Mouse (Mus musculus) urinary bladder, postnatal 25 days (tissue): Measurements from ENCODE around the gene Shq1.

ENCODE experiments used
- DNase-seq: peaks from one replicate; pipeline ENCODE4 v3.0.0; 2022; ENCODE audit warnings: low spot score

Shq1 gene

DNA sequence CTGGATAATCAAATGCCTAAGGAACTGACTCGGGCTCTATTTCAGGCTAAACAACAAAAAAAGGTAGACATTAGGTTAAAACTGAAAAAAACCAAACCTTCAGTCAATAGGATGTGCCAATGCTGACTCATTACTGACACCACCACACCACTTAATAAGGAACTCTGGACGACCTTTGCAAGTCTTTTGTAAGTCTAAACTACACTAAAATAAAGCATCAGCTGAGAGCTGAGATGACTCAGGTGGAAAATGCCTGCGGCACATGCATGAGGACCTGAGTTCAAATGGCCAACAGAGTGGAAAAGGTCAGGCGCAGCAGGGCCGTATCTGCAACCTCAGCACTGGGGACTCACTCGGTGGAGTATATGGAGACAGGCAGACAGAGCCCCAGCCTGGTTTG, 69.3 kb downstream of the Shq1 start:
- no peak for DNase-seq

DNA sequence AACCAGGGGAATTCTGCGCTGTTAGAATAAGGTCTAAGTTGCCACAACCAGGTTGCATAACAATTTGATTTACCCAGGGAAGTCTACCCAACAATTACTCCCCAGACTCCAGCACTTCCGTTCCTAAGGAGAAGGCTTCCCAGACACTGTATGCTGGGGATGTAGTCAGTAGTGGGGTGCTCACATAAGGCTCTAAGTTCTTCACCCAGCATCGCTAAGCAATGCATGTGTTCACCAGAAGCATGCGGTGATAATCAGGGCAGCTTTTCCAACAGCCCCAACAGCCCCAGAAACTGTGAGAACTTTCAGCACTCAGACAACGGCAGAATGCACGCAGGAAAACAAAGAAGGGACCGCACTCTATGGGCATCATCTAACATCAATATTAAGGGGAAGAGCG, 77.1 kb downstream of the Shq1 start:
- DNase-seq: no peak

GRCm38 (mm10) chr6:100592991-100593390, 78.0 kb downstream of the Shq1 start:
- DNase-seq: no peak

DNA sequence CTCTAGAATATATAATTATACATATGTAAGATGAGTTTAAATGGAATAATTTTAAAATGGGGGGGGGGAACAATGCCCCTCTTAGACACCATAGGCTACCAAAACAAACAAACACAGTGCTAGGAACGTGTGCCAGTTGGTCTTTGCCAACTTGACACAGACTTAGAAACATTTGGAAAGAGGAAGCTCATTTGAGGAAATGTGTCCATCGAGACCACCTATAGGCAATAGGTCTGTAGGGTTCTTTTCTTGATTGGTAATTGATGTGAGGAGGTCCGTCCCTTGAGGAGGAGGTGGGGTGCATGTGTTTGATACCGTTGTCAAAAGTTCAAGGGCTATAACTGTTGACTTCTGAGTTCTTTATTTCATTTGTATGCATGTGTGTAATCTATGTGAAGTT, 80.4 kb downstream of the Shq1 start:
- no peak for DNase-seq

DNA sequence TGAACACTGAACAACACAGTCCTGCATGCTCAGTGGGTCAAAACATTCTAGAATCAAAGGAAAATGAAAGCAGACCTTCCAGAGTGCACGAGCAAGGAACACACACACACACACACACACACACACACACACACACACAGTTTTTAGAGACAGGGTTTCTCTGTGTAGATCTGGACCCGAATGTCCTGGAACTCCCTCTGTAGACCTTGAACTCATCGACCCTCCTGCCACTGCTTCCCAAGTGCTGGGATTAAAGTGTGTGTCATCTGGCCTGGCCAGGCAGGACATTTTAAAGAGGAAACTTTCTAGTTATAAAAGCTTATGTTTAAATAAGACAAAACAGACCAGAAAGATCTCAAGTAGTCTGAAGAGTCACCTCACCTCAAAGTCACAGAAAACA, 82.1 kb downstream of the Shq1 start:
- DNase-seq: no peak

DNA sequence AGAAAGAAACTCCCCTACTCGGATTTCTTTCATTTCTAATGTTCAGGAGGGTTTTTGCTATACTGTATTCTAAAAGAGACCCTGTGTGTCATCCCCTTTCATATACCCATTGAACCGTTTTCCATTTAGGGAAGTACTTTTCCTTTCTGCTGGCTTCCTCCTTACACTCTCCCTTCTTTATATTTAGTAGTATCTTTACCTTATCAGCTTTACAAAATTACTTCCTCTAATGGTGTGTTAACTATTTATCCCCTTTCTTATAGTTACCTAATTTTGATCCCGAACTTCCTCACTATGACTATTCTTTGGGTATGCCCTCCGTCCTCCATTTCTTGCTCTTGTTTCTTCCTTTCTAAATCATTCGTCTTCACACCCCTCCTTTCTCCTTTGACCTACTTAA, 84.2 kb downstream of the Shq1 start:
- DNase-seq: no peak

DNA sequence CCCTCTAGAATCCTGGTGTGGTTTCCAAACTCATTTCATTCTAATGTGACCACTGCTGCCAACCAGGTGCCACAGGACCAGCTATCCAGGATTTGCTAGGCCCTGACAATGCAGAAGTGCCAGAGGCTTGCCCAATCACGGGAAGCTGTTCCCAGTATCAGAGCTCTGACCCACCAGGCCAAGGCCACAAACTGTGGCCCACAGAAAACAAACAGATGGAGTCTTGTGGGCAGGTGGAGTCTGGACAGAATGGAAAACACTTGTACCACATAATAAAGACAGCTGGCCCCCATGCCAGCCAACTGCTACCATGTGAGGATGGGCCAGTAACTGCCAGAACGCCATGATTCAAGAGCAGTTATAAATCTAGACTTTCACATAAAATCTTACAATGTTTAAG, 89.0 kb downstream of the Shq1 start:
- DNase-seq: no peak

DNA sequence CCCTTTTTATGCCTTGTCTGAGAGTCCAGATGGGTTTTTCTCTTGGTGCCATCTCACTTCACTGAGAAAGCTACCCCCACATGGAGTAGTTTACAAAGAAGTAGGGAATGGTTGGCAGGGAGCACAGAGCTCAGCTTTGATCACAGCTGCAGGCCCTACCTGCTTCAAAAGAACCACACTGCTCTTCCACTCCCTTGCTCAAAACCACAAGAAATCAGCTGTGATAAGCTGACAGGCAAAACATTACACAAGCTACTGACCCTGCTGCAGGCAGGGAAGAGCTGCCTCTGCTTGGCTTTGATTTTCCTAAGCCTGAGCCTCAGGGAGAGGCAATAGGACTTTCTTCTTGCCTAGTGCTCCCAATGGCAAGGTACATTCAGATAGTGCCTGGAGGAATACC, 89.9 kb downstream of the Shq1 start:
- DNase-seq: no peak

GRCm38 (mm10) chr6:100577590-100577989, 93.4 kb downstream of the Shq1 start:
- DNase-seq: no peak

GRCm38 (mm10) chr6:100576171-100576570, 94.8 kb downstream of the Shq1 start:
- DNase-seq: no peak

- no peak for DNase-seq
Observed at GRCm38 (mm10) chr6:100566774-100567173, 104.2 kb downstream of the Shq1 start.

DNA sequence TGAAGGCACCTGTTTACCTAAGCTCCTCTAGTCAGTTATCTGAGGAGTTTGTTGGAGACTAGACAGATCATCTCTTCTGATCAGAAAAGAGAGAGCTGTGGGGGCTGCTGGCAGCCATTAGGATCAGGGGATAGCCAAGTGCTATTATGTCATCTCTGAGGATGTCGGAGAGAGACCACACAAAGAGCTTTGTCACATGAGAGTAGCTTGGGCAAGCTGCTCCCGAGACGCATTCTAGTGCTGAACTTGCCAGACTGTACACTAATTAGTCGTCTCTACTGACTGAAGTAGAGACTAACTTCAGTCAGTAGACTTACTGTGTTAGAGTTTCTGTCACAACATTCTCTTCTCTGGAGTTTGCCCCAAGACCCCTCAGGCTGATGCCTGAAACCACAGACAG, 106.4 kb downstream of the Shq1 start:
- no peak for DNase-seq

GRCm38 (mm10) chr6:100563552-100564341, 107.2 kb downstream of the Shq1 start:
- peak; percentile 59 for DNase-seq

- DNase-seq: peak; percentile 26
Observed at GRCm38 (mm10) chr6:100562719-100563551, 108.0 kb downstream of the Shq1 start.

DNA sequence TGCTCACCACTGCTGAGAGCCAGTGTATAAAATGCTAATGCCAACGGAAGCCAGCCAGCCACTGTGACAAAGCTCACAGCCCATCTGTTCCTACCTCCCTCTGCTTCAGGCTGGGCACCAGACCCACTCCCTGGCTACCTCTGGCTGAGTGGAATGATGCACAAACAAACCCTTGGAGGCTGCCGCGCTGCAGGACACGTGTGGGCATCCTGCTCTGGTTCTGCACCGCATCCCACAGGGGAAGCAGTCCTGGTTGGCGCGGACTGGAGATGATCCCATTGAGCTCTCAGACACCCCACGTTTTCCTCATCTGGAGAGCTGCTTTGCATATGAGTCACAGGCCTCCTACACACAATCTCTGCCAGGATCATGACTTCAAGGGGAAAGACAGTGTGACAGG, 112.9 kb downstream of the Shq1 start:
- no peak for DNase-seq

GRCm38 (mm10) chr6:100542154-100542997, 128.6 kb downstream of the Shq1 start:
- no peak for DNase-seq

DNA sequence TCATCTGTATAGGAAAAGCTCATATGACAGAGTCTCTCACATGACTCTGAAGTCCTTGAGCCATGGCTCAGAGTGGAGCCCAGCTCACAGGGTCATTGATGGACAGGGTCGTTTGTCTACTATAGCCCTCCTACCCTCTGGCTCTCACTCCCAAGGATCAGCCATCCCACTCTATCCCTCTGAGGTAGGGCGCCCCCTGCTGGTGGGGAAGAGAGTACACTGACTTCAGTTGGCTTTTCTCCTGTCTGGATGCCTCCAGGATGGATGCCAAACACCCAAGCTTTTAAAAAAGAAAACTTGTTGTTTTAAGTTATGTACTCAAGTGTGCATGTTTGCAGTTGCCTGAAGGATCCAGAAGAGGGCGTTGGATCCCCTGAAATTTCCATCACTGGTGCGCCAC, 131.3 kb downstream of the Shq1 start:
- peak; percentile 37 for DNase-seq

- DNase-seq: no peak
Observed at GRCm38 (mm10) chr6:100538570-100538969, 132.4 kb downstream of the Shq1 start.

DNA sequence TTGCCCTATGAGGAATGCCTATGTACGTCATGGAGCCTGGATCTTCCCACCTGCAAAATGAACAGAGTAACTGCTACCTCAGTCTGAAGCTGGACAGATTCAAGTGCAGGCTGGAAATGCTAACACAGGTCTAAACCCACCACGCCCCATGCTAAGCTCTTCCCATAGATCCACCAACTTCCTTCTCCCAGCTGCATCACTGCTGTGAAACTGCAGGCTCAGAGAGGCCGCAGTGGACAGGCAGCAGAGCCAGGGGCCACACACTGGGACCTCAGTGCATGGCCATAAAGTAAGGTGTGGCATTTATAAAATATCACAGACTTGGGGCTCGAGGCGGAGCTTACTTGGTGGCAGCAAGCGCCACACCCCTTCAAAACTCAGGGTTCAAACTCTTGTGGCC, 133.0 kb downstream of the Shq1 start:
- DNase-seq: no peak

DNA sequence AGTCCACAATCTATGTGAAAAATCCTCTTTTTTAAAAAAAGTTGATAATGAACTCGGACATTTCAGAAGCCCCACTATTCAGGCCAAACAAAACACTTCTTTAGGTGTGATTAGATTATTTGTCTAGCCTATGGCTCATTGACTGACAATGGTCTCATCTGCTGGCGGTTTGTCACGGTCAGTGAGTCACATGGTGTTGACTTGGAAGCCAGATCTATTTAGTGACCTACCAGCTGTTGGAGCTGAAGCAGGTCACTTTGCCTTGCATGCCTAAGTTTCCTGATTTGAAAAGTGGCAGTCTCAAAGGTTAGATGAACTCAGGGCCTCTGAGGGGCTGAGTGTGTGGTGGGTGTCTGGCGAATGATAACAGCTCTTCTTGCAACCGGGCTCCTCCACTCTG, 133.9 kb downstream of the Shq1 start:
- DNase-seq: no peak

- DNase-seq: no peak
Observed at GRCm38 (mm10) chr6:100533364-100533763, 137.6 kb downstream of the Shq1 start.

DNA sequence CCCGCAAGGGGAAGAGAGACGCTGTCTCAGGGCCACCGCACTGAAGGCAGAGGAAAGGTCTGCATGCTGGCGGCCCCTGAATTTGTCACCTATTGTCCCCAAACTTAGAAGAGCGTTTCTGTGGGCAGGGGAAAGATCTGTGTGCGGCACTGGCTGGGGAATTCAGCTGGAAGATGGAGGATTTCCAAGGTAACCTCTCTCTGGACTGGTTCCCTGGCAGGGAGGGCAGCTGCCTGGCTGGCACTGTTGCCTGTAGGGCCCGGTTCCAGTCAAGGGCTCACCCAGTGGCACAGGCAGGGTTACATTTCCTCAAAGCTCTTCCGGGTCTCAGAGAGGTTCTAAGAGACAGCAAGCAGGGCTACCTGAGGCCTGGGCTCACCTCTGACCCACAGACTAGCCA, 138.6 kb downstream of the Shq1 start:
- no peak for DNase-seq

- no peak for DNase-seq
Observed at GRCm38 (mm10) chr6:100529673-100530072, 141.3 kb downstream of the Shq1 start.
